Mouse (Mus musculus): ENCODE measurements around the gene Qsox2.

DNA sequence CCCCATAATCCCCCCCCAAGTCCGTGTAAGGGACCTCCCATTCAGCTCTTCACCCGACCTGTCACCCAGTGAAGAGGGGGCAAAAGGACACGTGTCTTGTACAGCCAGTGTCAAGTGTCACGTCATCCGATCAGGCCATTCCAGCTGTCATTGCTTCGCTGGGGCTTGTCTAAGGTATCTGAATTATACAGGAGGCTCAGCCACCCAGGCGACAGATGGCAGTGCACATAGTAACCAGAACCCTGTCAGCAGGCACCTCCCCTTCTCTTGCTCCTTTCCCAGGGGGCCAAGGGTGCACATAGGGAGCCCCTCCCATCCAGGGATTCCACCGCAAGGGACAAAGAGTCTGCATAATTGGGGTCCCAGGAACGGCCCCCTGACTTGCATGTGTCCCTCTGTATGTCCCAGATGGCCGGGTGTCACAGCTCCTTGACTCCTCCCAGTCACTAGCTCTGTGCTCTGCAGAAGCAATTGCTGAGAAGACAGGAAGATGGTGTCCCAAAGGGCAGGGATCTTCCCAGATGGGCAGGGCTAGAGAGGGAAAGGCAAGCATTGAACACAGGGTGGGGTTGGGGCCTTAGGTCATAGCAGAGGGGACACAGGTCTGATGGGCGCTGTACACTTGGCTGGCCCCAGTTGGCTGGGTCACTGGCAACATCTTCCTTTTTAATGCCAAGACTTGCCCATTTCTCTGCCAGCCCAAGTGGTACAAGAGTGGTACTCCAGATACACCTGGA, 68.3 kb downstream of the Qsox2 start:
- TF ChIP-seq HCFC1 (IDR thresholded peaks at IDR 0.05; ENCODE audit: borderline replicate concordance, insufficient read depth, low read length) (no peak), CHD2 (IDR thresholded peaks at IDR 0.05; ENCODE audit: low read depth, low read length) (no peak), ZC3H11A (IDR thresholded peaks at IDR 0.05; ENCODE audit: borderline replicate concordance, low read depth, low read length) (no peak), ZNF384 (IDR thresholded peaks at IDR 0.05; ENCODE audit: low read depth, low read length) (no peak), MAFK (IDR thresholded peaks at IDR 0.05; ENCODE audit: insufficient read depth, low read depth, low read length) (no peak)
